Mouse (Mus musculus) hematopoietic stem cell, adult 5-6 weeks (primary cell): ENCODE measurements around the gene Adgrg3. TPM values are rescaled to one million over a fixed set of nuclear protein-coding genes. Genes with fewer than 3 reads are reported as not detected.
"Not testable (repeated sequence)": the region's sequence is repeated elsewhere in the genome, so short reads cannot be mapped to it uniquely, and the experiment has no call there.

Source experiments
- ATAC-seq, 2 experiments: fragments of 125-278 bp in 1 of 2; replicated peaks in 1 of 2; 2 replicates each; pipeline ENCODE4 v1.8.0; 2016 to 2017; ENCODE audit warnings: inconsistent platforms in 2 of 2, mild to moderate bottlenecking in 2 of 2, moderate number of reproducible peaks in 2 of 2, low read depth in 1 of 2, moderate TSS enrichment in 1 of 2; ENCODE audit not compliant: low FRiP score in 2 of 2, poor library complexity in 2 of 2, severe bottlenecking in 2 of 2, insufficient read depth in 1 of 2, low TSS enrichment in 1 of 2
- total RNA-seq: library from RNA; stranded (forward); fragments of 172-1452, 232-1000 nt; gene quantifications from 2 replicates; pipeline ENCODE4 v1.2.3, GENCODE M21; 2017

Adgrg3 gene
- total RNA-seq, 1 experiment from 2014 or later = 114 TPM

- ATAC-seq = no peak
Observed at GRCm38 (mm10) chr8:95002089-95002655, 15.3 kb upstream of the Adgrg3 start.

- peak; percentile 66 to 76 for ATAC-seq
Observed at GRCm38 (mm10) chr8:95012442-95012919, 5.0 kb upstream of the Adgrg3 start.

GRCm38 (mm10) chr8:95015866-95016265, 1.6 kb upstream of the Adgrg3 start:
- no peak for ATAC-seq

- ATAC-seq = no peak
Observed at GRCm38 (mm10) chr8:95016684-95017083, 808 bp upstream of the Adgrg3 start.

GRCm38 (mm10) chr8:95017969-95018635, 610 bp downstream of the Adgrg3 start:
- no peak for ATAC-seq

GRCm38 (mm10) chr8:95020293-95020777, 2.8 kb downstream of the Adgrg3 start:
- peak; percentile 60 to 65 for ATAC-seq

GRCm38 (mm10) chr8:95020821-95021220, 3.3 kb downstream of the Adgrg3 start:
- ATAC-seq = peak; percentile 22 to 29

- ATAC-seq = no peak
Observed at GRCm38 (mm10) chr8:95023201-95023600, 5.7 kb downstream of the Adgrg3 start.

- ATAC-seq = no peak
Observed at GRCm38 (mm10) chr8:95024387-95024786, 6.9 kb downstream of the Adgrg3 start.

GRCm38 (mm10) chr8:95025421-95025820, 7.9 kb downstream of the Adgrg3 start:
- ATAC-seq = no peak

GRCm38 (mm10) chr8:95028391-95028790, 10.9 kb downstream of the Adgrg3 start:
- ATAC-seq = not testable (repeated sequence)

GRCm38 (mm10) chr8:95037106-95037925, 19.8 kb downstream of the Adgrg3 start:
- peak; percentile 77 to 89 for ATAC-seq

- ATAC-seq = no peak
Observed at GRCm38 (mm10) chr8:95041883-95042784, 24.6 kb downstream of the Adgrg3 start.

- no peak for ATAC-seq
Observed at GRCm38 (mm10) chr8:95044811-95045210, 27.3 kb downstream of the Adgrg3 start.

- peak; percentile 81 to 87 for ATAC-seq
Observed at GRCm38 (mm10) chr8:95046982-95047381, 29.5 kb downstream of the Adgrg3 start.

GRCm38 (mm10) chr8:95047884-95048680, 30.6 kb downstream of the Adgrg3 start:
- ATAC-seq = no peak
